Mouse (Mus musculus) kidney, postnatal 0 days (tissue): ENCODE data around the gene Rfxank. TPM values are rescaled to one million over a fixed set of nuclear protein-coding genes. Genes with fewer than 3 reads are reported as not detected.

Source experiments
- ATAC-seq: fragments of 200-750 bp; cut with Nextera tagmentation; replicated peaks from 2 replicates; pipeline ENCODE4 v1.8.0; 2017; ENCODE audit warnings: low read depth, moderate number of reproducible peaks, moderate TSS enrichment, moderate library complexity; ENCODE audit not compliant: low FRiP score
- DNase-seq: peaks from one replicate; pipeline ENCODE4 v3.0.0-alpha.2; 2016; ENCODE audit warnings: low spot score
- H3K27ac ChIP-seq: fragments of 300-500 bp; sonication (generic); 2 replicates; pipeline ENCODE4 v1.5.1; 2014; ENCODE audit warnings: mild to moderate bottlenecking
- H3K27me3 ChIP-seq: fragments of 300-500 bp; sonication (generic); 2 replicates; pipeline ENCODE4 v1.6.1; 2014; ENCODE audit warnings: low read length, mixed read lengths; ENCODE audit not compliant: insufficient read depth
- H3K36me3 ChIP-seq: fragments of 300-500 bp; sonication (generic); 2 replicates; pipeline ENCODE4 v1.6.1; 2014; ENCODE audit warnings: low read length, mixed read lengths; ENCODE audit not compliant: insufficient read depth
- H3K4me1 ChIP-seq: fragments of 300-500 bp; sonication (generic); replicated peaks from 2 replicates; pipeline ENCODE4 v1.6.1; 2014; ENCODE audit warnings: antibody characterized with exemption, low read length, mixed read lengths; ENCODE audit not compliant: insufficient read depth
- H3K4me2 ChIP-seq: fragments of 300-500 bp; sonication (generic); 2 replicates; pipeline ENCODE4 v1.6.1; 2014; ENCODE audit warnings: mild to moderate bottlenecking, low read length, moderate library complexity, mixed read lengths
- H3K4me3 ChIP-seq: fragments of 300-500 bp; sonication (generic); replicated peaks from 2 replicates; pipeline ENCODE4 v1.5.1; 2014; ENCODE audit warnings: low read depth, low read length
- H3K9ac ChIP-seq: fragments of 300-500 bp; sonication (generic); 2 replicates; pipeline ENCODE4 v1.6.1; 2014; ENCODE audit warnings: low read depth, low read length
- H3K9me3 ChIP-seq: fragments of 300-500 bp; sonication (generic); replicated peaks from 2 replicates; pipeline ENCODE4 v1.6.1; 2016; ENCODE audit warnings: low read length, inconsistent platforms, mixed read lengths
- CTCF ChIP-seq: IDR thresholded peaks from 2 replicates; pipeline ENCODE4 v1.5.1; 2016; ENCODE audit warnings: antibody characterized with exemption, low read depth, mild to moderate bottlenecking, moderate library complexity
- WGBS: fragments of 180-500 bp; shearing (Covaris S2); extraction: QIAGEN DNeasy Blood & Tissue Kit; methylation state at CpG from one replicate; pipeline ENCODE4 v1.1.7; 2014; 5-methylcytosine and 5-hydroxymethylcytosine counted together
- polyA plus RNA-seq: library from polyadenylated mRNA; unstranded; fragments of >200 nt; fragmentation: Nextera tagmentation; extraction: Ambion mirVana; gene quantifications from 2 replicates; pipeline ENCODE4 v1.2.1, GENCODE M21; 2015

Rfxank gene
- polyA plus RNA-seq, 1 experiment from 2014 or later = 13.7 TPM

DNA sequence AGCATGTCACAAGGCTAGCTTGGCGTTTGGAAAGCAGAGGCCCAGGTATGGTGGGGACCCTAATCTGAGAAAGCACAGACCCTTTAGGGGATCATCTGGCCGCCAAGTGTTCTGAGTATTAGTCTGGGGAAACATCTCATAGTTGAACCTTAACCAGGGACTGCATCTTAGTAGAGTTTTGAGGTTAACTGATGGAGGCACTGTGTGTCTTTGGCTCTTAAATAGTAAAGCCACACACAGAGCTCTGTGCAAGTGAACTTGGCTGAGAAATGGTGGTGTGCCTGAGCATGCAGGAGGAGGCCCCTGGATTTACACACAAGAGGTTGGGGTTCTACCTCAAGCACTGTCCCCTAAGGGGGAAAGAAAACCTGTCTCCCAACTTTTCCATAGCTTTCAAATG lies 39.3 kb upstream of the Rfxank start:
- Histone ChIP-seq H3K9me3 (no peaks in the 10 kb centered on the region), H3K4me2 (no peak overlapping the region), H3K4me3 (no peak overlapping the region), H3K36me3 (peaks cover 33% of the 10 kb centered on the region; the same call in 1 of the 2 replicates), H3K9ac (no peak overlapping the region), H3K27ac (no peak overlapping the region), H3K4me1 (no peaks in the 10 kb centered on the region), H3K27me3 (no peaks in the 10 kb centered on the region)
- no peak for DNase-seq
- ATAC-seq = no peak
- WGBS = 90% methylated on average over 2 of the region's 2 CpGs
- no peak for TF ChIP-seq CTCF

DNA sequence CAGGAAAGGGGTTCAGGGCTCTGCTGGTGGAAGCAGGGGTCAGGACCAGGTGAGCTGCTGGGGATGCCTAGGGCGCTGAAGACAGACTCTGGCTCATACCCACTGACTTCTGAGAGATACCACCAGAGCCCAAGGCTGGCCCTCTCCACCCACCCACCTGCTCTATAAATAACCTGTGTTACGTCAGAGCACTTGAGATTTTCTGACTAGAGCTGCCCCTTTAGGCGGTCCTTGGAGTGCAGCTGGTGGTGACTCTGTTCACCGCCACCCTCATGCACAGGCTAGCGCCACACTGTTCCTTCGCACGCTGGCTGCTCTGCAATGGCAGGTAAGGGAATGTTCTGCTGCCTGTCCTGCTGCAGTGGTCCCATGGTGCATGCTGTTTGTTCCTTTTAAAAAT lies 35.1 kb upstream of the Rfxank start:
- TF ChIP-seq CTCF = no peak

DNA sequence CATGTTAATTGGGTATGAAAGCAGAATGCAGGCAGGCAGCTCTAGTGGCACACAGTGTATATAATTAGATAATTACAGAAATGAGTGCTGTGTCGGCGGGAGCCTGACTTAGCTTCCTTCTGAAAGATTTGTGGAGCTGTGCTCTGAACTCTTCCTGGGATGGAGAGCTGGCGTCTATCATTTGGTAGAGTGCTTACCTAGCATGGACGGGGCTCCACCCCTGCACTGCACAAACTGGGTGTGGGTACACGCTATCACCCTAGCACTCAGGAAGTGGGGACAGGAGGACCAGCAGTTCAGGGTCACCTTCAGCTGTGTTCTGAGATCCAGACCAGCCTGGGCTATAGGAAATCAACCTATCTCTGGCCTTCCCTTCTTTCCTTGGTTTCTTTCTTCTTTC lies 34.4 kb upstream of the Rfxank start:
- H3K27me3 ChIP-seq = no peaks in the 10 kb centered on the region
- no peak overlapping the region for H3K4me3 ChIP-seq
- 0 out of 2 replicates have a peak, but pooled peaks cover 10% of the 10 kb centered on the region for H3K36me3 ChIP-seq
- no peak overlapping the region for H3K9ac ChIP-seq
- ATAC-seq = no peak
- WGBS = 82% methylated on average over 5 of the region's 5 CpGs
- no peaks in the 10 kb centered on the region for H3K4me1 ChIP-seq
- H3K27ac ChIP-seq = no peak overlapping the region
- no peaks in the 10 kb centered on the region for H3K9me3 ChIP-seq
- TF ChIP-seq CTCF = no peak
- H3K4me2 ChIP-seq = peak overlapping the region; percentile 56; the same call in 1 of the 2 replicates
- DNase-seq = no peak

More for the DNA sequence above, 35.1 kb upstream of the Rfxank start:
- DNase-seq (no peak), ATAC-seq (no peak)
- H3K9me3 ChIP-seq = no peaks in the 10 kb centered on the region
- no peak overlapping the region for H3K27ac ChIP-seq
- no peak overlapping the region for H3K4me3 ChIP-seq
- 80% methylated on average over 7 of the region's 7 CpGs for WGBS
- 0 out of 2 replicates have a peak, but pooled peaks cover 10% of the 10 kb centered on the region for H3K36me3 ChIP-seq
- no peaks in the 10 kb centered on the region for H3K27me3 ChIP-seq
- no peak overlapping the region for H3K4me2 ChIP-seq
- H3K9ac ChIP-seq = no peak overlapping the region
- H3K4me1 ChIP-seq = no peaks in the 10 kb centered on the region

- Histone ChIP-seq H3K36me3 (0 out of 2 replicates have a peak, but pooled peaks cover 5% of the 10 kb centered on the region), H3K27ac (no peak within 1 kb of the TSS), H3K27me3 (no peaks in the 10 kb centered on the region), H3K4me1 (no peaks in the 10 kb centered on the region), H3K9ac (peak within 1 kb of the TSS; percentile 58), H3K4me2 (peak within 1 kb of the TSS; percentile 56), H3K4me3 (peak within 1 kb of the TSS; percentile 49), H3K9me3 (no peaks in the 10 kb centered on the region)
- TF ChIP-seq CTCF = no peak
- DNase-seq (peak; percentile 99), ATAC-seq (peak; percentile 94)
- 2% methylated on average over 27 of the region's 27 CpGs for WGBS
Measured at GRCm38 (mm10) chr8:70172043-70172681, 33.2 kb upstream of the Rfxank start, which contains the start of gene Tmem161a. TSS of gene Tmem161a (plus strand) at chr8:70172356.

DNA sequence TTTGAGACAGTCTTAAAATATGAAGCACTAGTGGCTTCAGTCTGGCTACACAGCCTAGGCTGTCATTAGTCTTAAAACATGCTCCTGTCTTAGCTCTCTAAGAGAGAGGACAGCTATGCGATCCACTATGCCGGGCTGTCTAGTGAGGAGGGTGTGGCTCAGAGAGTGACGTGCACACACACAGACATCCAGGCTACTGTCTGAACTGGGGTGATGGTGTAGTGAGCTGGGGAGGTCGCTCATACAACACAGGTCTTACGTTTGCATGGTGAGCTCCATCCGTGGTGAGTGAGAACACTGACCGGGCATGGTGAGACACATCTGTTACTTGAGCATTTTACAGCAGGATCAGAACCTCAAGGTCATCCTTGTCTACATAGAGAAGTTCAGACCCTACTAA lies 32.3 kb upstream of the Rfxank start:
- Histone ChIP-seq H3K4me2 (no peak overlapping the region; the same call in 1 of the 2 replicates), H3K9me3 (no peaks in the 10 kb centered on the region), H3K4me3 (no peak overlapping the region), H3K9ac (no peak overlapping the region), H3K27ac (no peak overlapping the region), H3K36me3 (no peaks in the 10 kb centered on the region), H3K4me1 (no peaks in the 10 kb centered on the region), H3K27me3 (no peaks in the 10 kb centered on the region)
- 65% methylated on average over 7 of the region's 7 CpGs for WGBS
- no peak for DNase-seq
- no peak for ATAC-seq
- no peak for TF ChIP-seq CTCF

DNA sequence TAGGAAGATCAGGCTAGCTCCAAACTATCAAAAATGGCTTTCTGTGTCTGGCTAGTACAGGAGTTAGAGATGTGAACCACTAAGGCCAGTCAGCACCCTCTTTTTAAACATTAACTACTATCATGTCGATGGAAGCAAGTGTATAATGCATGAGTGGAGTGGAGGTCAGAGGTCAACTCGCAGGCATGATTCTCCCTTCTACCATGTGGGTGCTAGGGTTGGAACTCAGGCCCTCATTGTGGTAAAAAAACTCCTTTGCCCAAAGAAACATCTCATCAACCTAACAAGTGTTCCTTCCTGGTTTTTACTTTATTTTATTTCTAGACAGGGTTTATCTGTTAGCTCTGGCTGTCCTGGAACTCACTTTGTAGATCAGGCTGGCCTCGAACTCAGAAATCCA lies 31.8 kb upstream of the Rfxank start:
- no peak for ATAC-seq
- Histone ChIP-seq H3K9me3 (no peaks in the 10 kb centered on the region), H3K4me1 (no peaks in the 10 kb centered on the region), H3K9ac (no peak overlapping the region), H3K4me3 (no peak overlapping the region), H3K4me2 (no peak overlapping the region), H3K36me3 (no peaks in the 10 kb centered on the region), H3K27me3 (no peaks in the 10 kb centered on the region), H3K27ac (no peak overlapping the region)
- WGBS = 70% methylated on average over 3 of the region's 3 CpGs
- no peak for TF ChIP-seq CTCF
- no peak for DNase-seq
